In the genomic region with DNA sequence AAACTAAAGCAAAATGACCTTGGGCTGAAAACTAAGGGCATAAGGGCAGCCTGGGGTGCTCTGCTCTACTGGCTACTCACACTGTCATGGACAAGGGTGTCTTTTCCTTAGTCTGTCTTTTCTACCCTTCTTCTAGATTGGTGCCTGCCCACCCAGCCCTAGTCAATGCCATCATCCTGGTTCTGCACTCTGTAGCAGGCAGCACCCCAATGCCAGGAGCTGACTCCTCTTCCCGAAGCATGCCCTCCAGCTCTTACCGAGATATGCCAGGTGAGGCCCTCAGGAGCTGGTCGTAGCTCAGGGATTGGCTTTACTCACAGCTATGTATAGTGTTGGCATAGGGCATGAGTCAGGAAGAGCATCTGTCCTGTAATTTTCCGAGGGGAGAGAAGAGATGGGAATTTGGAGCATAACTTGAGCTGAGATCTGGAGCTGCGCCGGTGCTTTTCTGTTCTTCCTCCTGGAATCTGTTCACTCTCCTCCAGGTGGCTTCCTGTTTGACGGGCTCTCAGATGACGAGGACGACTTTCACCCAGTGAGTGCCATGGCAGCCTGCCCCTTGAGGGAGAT, we compare ENCODE assay signal across 25 mouse cellular contexts. TPM values are rescaled to one million over a fixed set of nuclear protein-coding genes. Genes with fewer than 3 reads are reported as not detected.
A peak's percentile ranks its signal among the peaks of the same experiment; 100 is the strongest.
DNase-seq lines count a peak whose midpoint lies in the region; ATAC-seq and TF ChIP-seq lines count a peak whose summit lies in the region.
"Had no signal": no experiment of that assay in that cellular context is flagged by ENCODE, and none has a peak within 500 bp of the region (broad histone marks: within the 10 kb centered on the region; RNA-seq: fewer than 3 reads in every experiment).

No protein-coding gene starts in this region.

- TF ChIP-seq POLR2A in cerebellum, adult 2 months (IDR thresholded peaks at IDR 0.05; ENCODE audit: borderline replicate concordance, insufficient read depth, low read length), result peak; percentile 33; the same call in 1 of the 2 replicates
- no peak for TF ChIP-seq POLR2A in cortical plate, adult 2 months (IDR thresholded peaks at IDR 0.05; ENCODE audit: extremely low read depth, insufficient read depth, low read length)
- no peak for TF ChIP-seq POLR2A in lung, adult 2 months (IDR thresholded peaks at IDR 0.05; ENCODE audit: borderline replicate concordance, extremely low read depth, low read depth, low read length)

- no peaks in the 10 kb centered on the region for H3K27me3 ChIP-seq in cerebellum, adult 2 months (ENCODE audit: control insufficient read depth, insufficient read depth, low read length)
- H3K27me3 ChIP-seq: liver, embryonic 13.5 days; midbrain, embryonic 15.5 days; neural tube, embryonic 12.5 days; Patski had no signal

- peak overlapping the region; percentile 97 for H3K27ac ChIP-seq in cerebellum, adult 2 months (ENCODE audit: insufficient read depth, low read length)
- peak overlapping the region; percentile 66; the same call in 1 of the 2 replicates for H3K27ac ChIP-seq in cortical plate, adult 2 months (ENCODE audit: insufficient read depth, low read length)
- H3K27ac ChIP-seq: forebrain, embryonic 10.5 days; heart, embryonic 10.5 days; hindbrain, embryonic 14.5 days; liver, embryonic 13.5 days; midbrain, embryonic 15.5 days; neural tube, embryonic 12.5 days had no signal

- no peak for TF ChIP-seq CTCF in cerebellum, adult 2 months (IDR thresholded peaks at IDR 0.05; ENCODE audit: borderline replicate concordance, insufficient read depth, low read depth, low read length)
- no peak for TF ChIP-seq CTCF in cortical plate, adult 2 months (IDR thresholded peaks at IDR 0.05; ENCODE audit: extremely low read depth, insufficient read depth, low read length)
- no peak for TF ChIP-seq CTCF in lung, adult 2 months (IDR thresholded peaks at IDR 0.05; ENCODE audit: insufficient read depth, low read length)

- no peak for DNase-seq in cerebellum, postnatal 14 days
- DNase-seq in layer of hippocampus, adult 9-11 months, result peak; percentile 42
- no peak for DNase-seq in layer of hippocampus, adult 9-10 months (ENCODE audit: low spot score)
- DNase-seq in cerebellum, adult 2 months, result peak; percentile 82 to 93
- no peak for DNase-seq in lung, adult 2 months
- DNase-seq: adrenal gland, postnatal 36 days; forebrain, postnatal 0 days; gastrocnemius, postnatal 10 days; heart, postnatal 4 days; kidney, adult 18-20 months; kidney, postnatal 4 days; liver, embryonic 13.5 days; lung, embryonic 14.5 days; retina, postnatal 1 day; right cerebral cortex, postnatal 4 days; thymus, postnatal 25 days had no signal

- H3K4me1 ChIP-seq in cerebellum, adult 2 months (ENCODE audit: control insufficient read depth, insufficient read depth, low read length), result peaks cover 23% of the 10 kb centered on the region
- 0 out of 2 replicates have a peak, but pooled peaks cover 2% of the 10 kb centered on the region for H3K4me1 ChIP-seq in cortical plate, adult 2 months (ENCODE audit: control insufficient read depth, insufficient read depth, low read length)
- H3K4me1 ChIP-seq in lung, adult 2 months (ENCODE audit: control insufficient read depth, insufficient read depth, low read length), result no peaks in the 10 kb centered on the region
- H3K4me1 ChIP-seq: forebrain, embryonic 10.5 days; liver, embryonic 13.5 days; midbrain, embryonic 15.5 days; neural tube, embryonic 12.5 days had no signal

- peak; percentile 91 for ATAC-seq in cerebellum, adult (ENCODE audit: insufficient number of reproducible peaks, low FRiP score, low TSS enrichment)
- ATAC-seq: forebrain, postnatal 0 days; inflammation-experienced regulatory T-cells, adult 6 months; midbrain, embryonic 15.5 days; Patski had no signal

- no peak overlapping the region for H3K4me3 ChIP-seq in cerebellum, adult 2 months (replicated peaks; ENCODE audit: insufficient read depth, low read depth, low read length)
- H3K4me3 ChIP-seq in cortical plate, adult 2 months (ENCODE audit: insufficient read depth, low read length), result no peak overlapping the region
- H3K4me3 ChIP-seq in lung, adult 2 months (replicated peaks; ENCODE audit: extremely low read depth, low read depth, low read length), result no peak overlapping the region
- H3K4me3 ChIP-seq: forebrain, embryonic 10.5 days; heart, embryonic 10.5 days; liver, embryonic 13.5 days; midbrain, embryonic 15.5 days; neural tube, embryonic 12.5 days had no signal

- WGBS in cerebellum, adult 2 months, result 13% methylated on average over 9 of the region's 9 CpGs
- 87% methylated on average over 9 of the region's 9 CpGs for WGBS in lung, adult 2 months

RNA-seq across cellular contexts. Expression of a gene that starts 10.8 kb away (rescaled TPM):
- polyA plus RNA-seq in cerebellum, adult 2 months (2012; rRNA removed), result 133 and 140 TPM in 2 replicates
- polyA plus RNA-seq in cortical plate, adult 2 months (2012; rRNA removed), result 144 and 145 TPM in 2 replicates
- 131 and 138 TPM in 2 replicates for polyA plus RNA-seq in lung, adult 2 months (2012; rRNA removed)

RNA-seq across cellular contexts. Expression of a gene that starts 18.3 kb away (rescaled TPM):
- 177 and 189 TPM in 2 replicates for polyA plus RNA-seq in cerebellum, adult 2 months (2012; rRNA removed)
- 147 and 154 TPM in 2 replicates for polyA plus RNA-seq in cortical plate, adult 2 months (2012; rRNA removed)
- 69.3 and 90.1 TPM in 2 replicates for polyA plus RNA-seq in lung, adult 2 months (2012; rRNA removed)
- polyA plus RNA-seq: liver, embryonic 13.5 days had no signal

Comparison
In these comparisons a context has a peak if more than half of its experiments do, and no peak if none do; other contexts are left out.
1. DNase-seq: peak in layer of hippocampus, adult 9-11 months (single experiment) and cerebellum, adult 2 months (2 of 2); none in cerebellum, postnatal 14 days (0 of 2), layer of hippocampus, adult 9-10 months (single experiment) and lung, adult 2 months (single experiment).